Mouse (Mus musculus): ENCODE results near the gene Casp8ap2. TPM values are rescaled to one million over a fixed set of nuclear protein-coding genes. Genes with fewer than 3 reads are reported as not detected.

Gene Casp8ap2
- polyA plus RNA-seq, 1 experiment from 2014 or later: 51.4 TPM

GRCm38 (mm10) chr4:32677471-32677870 lies 62.2 kb downstream of the Casp8ap2 start:
- H3K9ac ChIP-seq: no peak overlapping the region
- no peak for ATAC-seq (ENCODE audit: low FRiP score)
- no peaks in the 10 kb centered on the region for H3K27me3 ChIP-seq
- H3K27ac ChIP-seq: no peak overlapping the region
- H3K4me3 ChIP-seq: no peak overlapping the region
- H3K4me1 ChIP-seq: no peaks in the 10 kb centered on the region
- no peaks in the 10 kb centered on the region for H3K9me3 ChIP-seq (replicated peaks)
- no peak overlapping the region for H3K4me2 ChIP-seq (replicated peaks)
- peaks cover 73% of the 10 kb centered on the region for H3K36me3 ChIP-seq
- WGBS: 95% methylated on average over 3 of the region's 3 CpGs

- Histone ChIP-seq H3K27ac (no peak overlapping the region), H3K9ac (no peak overlapping the region), H3K36me3 (peaks cover 66% of the 10 kb centered on the region), H3K27me3 (no peaks in the 10 kb centered on the region), H3K9me3 (replicated peaks) (no peaks in the 10 kb centered on the region), H3K4me2 (replicated peaks) (no peak overlapping the region), H3K4me3 (no peak overlapping the region), H3K4me1 (no peaks in the 10 kb centered on the region)
- ATAC-seq (ENCODE audit: low FRiP score): no peak
- WGBS: 78% methylated on average over 3 of the region's 3 CpGs
Observed at GRCm38 (mm10) chr4:32680843-32681242, 65.6 kb downstream of the Casp8ap2 start.

GRCm38 (mm10) chr4:32682471-32682870 lies 67.2 kb downstream of the Casp8ap2 start:
- H3K9me3 ChIP-seq (replicated peaks): no peaks in the 10 kb centered on the region
- ATAC-seq (ENCODE audit: low FRiP score): no peak
- H3K4me3 ChIP-seq: no peak overlapping the region
- H3K27me3 ChIP-seq: no peaks in the 10 kb centered on the region
- H3K4me2 ChIP-seq (replicated peaks): no peak overlapping the region
- 86% methylated on average over 4 of the region's 4 CpGs for WGBS
- H3K4me1 ChIP-seq: no peaks in the 10 kb centered on the region
- no peak overlapping the region for H3K9ac ChIP-seq
- no peak overlapping the region for H3K27ac ChIP-seq
- H3K36me3 ChIP-seq: peaks cover 59% of the 10 kb centered on the region

GRCm38 (mm10) chr4:32683061-32683582 lies 67.9 kb downstream of the Casp8ap2 start:
- H3K4me3 ChIP-seq: no peak overlapping the region
- 87% methylated on average over 6 of the region's 6 CpGs for WGBS
- no peaks in the 10 kb centered on the region for H3K27me3 ChIP-seq

More at GRCm38 (mm10) chr4:32683061-32683582, 67.9 kb downstream of the Casp8ap2 start:
- Histone ChIP-seq H3K27ac (no peak overlapping the region), H3K9ac (no peak overlapping the region), H3K4me2 (replicated peaks) (no peak overlapping the region), H3K9me3 (replicated peaks) (no peaks in the 10 kb centered on the region), H3K4me1 (no peaks in the 10 kb centered on the region), H3K36me3 (peaks cover 54% of the 10 kb centered on the region)
- ATAC-seq (ENCODE audit: low FRiP score): no peak

Other genes starting within 250 kb of the Casp8ap2 start
- gene Gja10, start 12.7 kb upstream of the Casp8ap2 start, polyA plus RNA-seq (2016; fragmentation: Nextera tagmentation; extraction: Ambion mirVana): not detected in 2 replicates
- gene Mdn1, start 41.7 kb downstream of the Casp8ap2 start, polyA plus RNA-seq (2016; fragmentation: Nextera tagmentation; extraction: Ambion mirVana): 15.9 and 17.5 TPM in 2 replicates
- gene Lyrm2, start 184.8 kb downstream of the Casp8ap2 start, polyA plus RNA-seq (2016; fragmentation: Nextera tagmentation; extraction: Ambion mirVana): 162 and 169 TPM in 2 replicates